Mouse (Mus musculus) forebrain, embryonic 14.5 days (tissue): ENCODE data around the gene Aebp1. TPM values are rescaled to one million over a fixed set of nuclear protein-coding genes. Genes with fewer than 3 reads are reported as not detected.

Source experiments
- ATAC-seq: fragments of 200-750 bp; cut with Nextera tagmentation; 2 replicates; pipeline ENCODE4 v1.8.0; 2017; ENCODE audit warnings: mild to moderate bottlenecking, moderate library complexity
- DNase-seq: peaks from one replicate; pipeline ENCODE4 v3.0.0-alpha.2; 2015; ENCODE audit warnings: low spot score
- H3K27ac ChIP-seq: fragments of 300-500 bp; sonication (generic); 2 replicates; pipeline ENCODE4 v1.5.1; 2014; ENCODE audit warnings: low read depth, mild to moderate bottlenecking, control low read depth, low read length, moderate library complexity
- H3K27me3 ChIP-seq: fragments of 300-500 bp; sonication (generic); replicated peaks from 2 replicates; pipeline ENCODE4 v1.6.1; 2014; ENCODE audit warnings: low read length, control low read depth, mixed read lengths; ENCODE audit not compliant: control insufficient read depth, insufficient read depth
- H3K36me3 ChIP-seq: fragments of 300-500 bp; sonication (generic); 2 replicates; pipeline ENCODE4 v1.6.1; 2014; ENCODE audit warnings: low read length, control low read depth; ENCODE audit not compliant: control insufficient read depth, insufficient read depth
- H3K4me1 ChIP-seq: fragments of 300-500 bp; sonication (generic); 2 replicates; pipeline ENCODE4 v1.6.1; 2014; ENCODE audit warnings: antibody characterized with exemption, low read length, control low read depth; ENCODE audit not compliant: control insufficient read depth, insufficient read depth
- H3K4me2 ChIP-seq: fragments of 300-500 bp; sonication (generic); 2 replicates; pipeline ENCODE4 v1.6.1; 2014; ENCODE audit warnings: mild to moderate bottlenecking, control low read depth, low read length
- H3K4me3 ChIP-seq: fragments of 300-500 bp; sonication (generic); 2 replicates; pipeline ENCODE4 v1.5.1; 2014; ENCODE audit warnings: low read depth, low read length, control low read depth
- H3K9ac ChIP-seq: fragments of 300-500 bp; sonication (generic); 2 replicates; pipeline ENCODE4 v1.6.1; 2014; ENCODE audit warnings: mild to moderate bottlenecking, low read length, control low read depth, moderate library complexity
- H3K9me3 ChIP-seq: fragments of 300-500 bp; sonication (generic); replicated peaks from 2 replicates; pipeline ENCODE4 v1.6.1; 2016; ENCODE audit warnings: low read length, control low read depth, mixed read lengths; ENCODE audit not compliant: control insufficient read depth
- WGBS: fragments of 180-500 bp; shearing (Covaris S2); extraction: QIAGEN DNeasy Blood & Tissue Kit; methylation state at CpG from one replicate; pipeline ENCODE4 v1.1.7; 2014; 5-methylcytosine and 5-hydroxymethylcytosine counted together
- polyA plus RNA-seq: library from polyadenylated mRNA; unstranded; fragments of >200 nt; fragmentation: Nextera tagmentation; extraction: Ambion mirVana; gene quantifications from 2 replicates; pipeline ENCODE4 v1.2.1, GENCODE M21; 2014

Gene Aebp1
- polyA plus RNA-seq, 1 experiment from 2014 or later = 6.8 TPM

DNA sequence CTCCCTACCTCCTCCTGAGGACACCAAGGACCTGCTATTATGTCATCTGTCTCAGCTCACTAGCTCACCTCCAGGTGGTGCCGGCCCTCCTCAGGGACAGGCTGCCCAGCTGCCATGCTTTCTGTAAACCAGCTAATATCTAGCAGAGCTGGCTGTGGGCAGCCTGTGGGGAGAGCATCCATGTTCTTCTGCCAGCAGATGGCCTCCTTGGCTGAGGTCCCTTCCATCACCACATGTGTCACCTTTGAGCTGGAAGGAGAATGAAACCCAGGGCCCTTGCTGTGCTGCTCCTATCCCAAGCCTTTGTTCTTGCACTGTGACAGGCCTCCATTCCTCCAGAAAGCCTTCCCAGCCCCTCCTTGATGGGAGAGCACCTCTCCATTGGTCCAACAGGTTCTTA, 25.6 kb upstream of the Aebp1 start:
- ATAC-seq = no peak
- peak; percentile 20 for DNase-seq
- no peak overlapping the region for H3K27ac ChIP-seq
- peaks cover 15% of the 10 kb centered on the region; the same call in 1 of the 2 replicates for H3K36me3 ChIP-seq
- H3K9me3 ChIP-seq = no peaks in the 10 kb centered on the region
- no peaks in the 10 kb centered on the region for H3K27me3 ChIP-seq
- no peak overlapping the region for H3K4me2 ChIP-seq
- 48% methylated on average over 1 of the region's 1 CpGs for WGBS
- H3K9ac ChIP-seq = no peak overlapping the region
- no peaks in the 10 kb centered on the region; the same call in 1 of the 2 replicates for H3K4me1 ChIP-seq
- no peak overlapping the region for H3K4me3 ChIP-seq

DNA sequence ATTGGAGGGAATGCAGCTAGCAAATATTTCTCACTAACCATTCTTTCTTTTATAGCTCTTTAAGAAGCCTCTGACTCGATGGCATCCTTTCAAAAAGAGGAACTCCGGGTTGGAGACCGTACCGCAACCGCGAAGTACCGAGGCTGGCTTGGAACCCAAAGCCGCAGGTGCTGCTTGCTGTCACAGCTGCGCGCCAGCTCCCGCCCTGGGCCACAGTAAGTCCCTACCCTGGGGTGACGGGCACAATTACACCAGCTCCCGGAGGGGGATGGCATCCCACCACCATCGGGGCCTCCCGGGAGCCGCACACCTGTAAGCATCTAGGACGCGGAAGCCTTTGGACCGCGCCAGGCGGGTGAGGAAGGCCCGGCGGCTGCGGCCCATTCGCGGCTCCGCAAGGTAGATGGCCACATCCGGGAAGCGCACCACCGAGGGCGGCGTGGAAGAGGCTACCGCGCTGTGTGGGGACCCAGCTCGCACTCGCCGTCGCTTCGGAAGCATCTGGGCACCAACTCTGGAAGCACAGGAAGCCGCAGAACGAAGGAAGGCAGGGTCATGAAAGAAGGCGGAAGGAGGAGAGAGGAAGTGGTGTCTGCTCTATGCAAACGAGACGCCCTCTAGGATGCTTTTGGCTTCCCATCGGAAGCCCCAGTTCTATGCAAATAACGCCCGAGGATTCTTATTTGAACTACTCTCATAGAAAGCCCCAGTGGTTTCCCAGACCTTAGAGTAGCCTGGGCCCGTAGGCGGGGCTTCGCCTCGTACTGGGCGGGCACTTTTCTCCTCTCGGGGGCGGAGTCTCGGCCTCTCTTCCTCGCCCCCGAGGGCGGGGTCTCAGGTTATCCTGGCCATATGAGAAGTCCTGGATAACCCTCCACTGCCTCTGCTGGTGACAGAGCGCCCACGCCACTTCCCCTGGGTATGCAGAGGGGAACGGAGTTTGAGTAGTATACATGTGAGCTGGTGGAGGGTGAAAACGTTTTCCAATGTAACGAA, 24.2 kb upstream of the Aebp1 start, which contains the start of gene Polm:
Gene Polm, minus strand, starts transcription at position 766 of the 996 bp plus-strand sequence.
- Histone ChIP-seq H3K27ac (peak within 1 kb of the TSS; percentile 70), H3K36me3 (0 out of 2 replicates have a peak, but pooled peaks cover 5% of the 10 kb centered on the region), H3K9ac (peak within 1 kb of the TSS; percentile 83), H3K27me3 (no peaks in the 10 kb centered on the region), H3K4me1 (no peaks in the 10 kb centered on the region; the same call in 1 of the 2 replicates), H3K4me2 (peak within 1 kb of the TSS; percentile 88), H3K9me3 (no peaks in the 10 kb centered on the region), H3K4me3 (peak within 1 kb of the TSS; percentile 64)
- under 1% methylated on average over 63 of the region's 63 CpGs for WGBS
- ATAC-seq = peak; percentile 95
- peak; percentile 96 for DNase-seq

DNA sequence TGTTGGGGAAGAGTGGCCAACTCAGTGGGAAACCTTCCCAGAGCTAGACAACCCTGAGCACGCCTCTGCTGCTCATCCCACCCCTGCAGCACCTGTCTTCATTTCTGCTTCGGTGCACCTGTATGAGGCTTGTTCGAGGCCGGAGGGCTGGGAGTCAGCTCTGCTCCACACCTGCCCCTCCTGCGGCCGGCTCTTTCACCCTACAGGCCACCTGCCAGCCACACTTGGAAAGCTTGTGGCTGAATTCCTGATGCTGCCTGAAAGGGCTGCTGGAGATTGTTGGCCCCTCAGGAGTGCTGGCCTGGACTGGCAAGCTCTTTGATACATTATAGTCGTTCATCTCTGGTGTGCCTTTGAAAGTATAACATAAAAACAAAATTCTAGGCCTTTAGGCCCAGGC, 21.4 kb upstream of the Aebp1 start:
- Histone ChIP-seq H3K36me3 (no peaks in the 10 kb centered on the region), H3K4me1 (no peaks in the 10 kb centered on the region; the same call in 1 of the 2 replicates), H3K27me3 (no peaks in the 10 kb centered on the region), H3K4me3 (no peak overlapping the region), H3K4me2 (no peak overlapping the region), H3K27ac (no peak overlapping the region), H3K9ac (no peak overlapping the region), H3K9me3 (no peaks in the 10 kb centered on the region)
- no peak for ATAC-seq
- no peak for DNase-seq
- WGBS = 73% methylated on average over 7 of the region's 7 CpGs

DNA sequence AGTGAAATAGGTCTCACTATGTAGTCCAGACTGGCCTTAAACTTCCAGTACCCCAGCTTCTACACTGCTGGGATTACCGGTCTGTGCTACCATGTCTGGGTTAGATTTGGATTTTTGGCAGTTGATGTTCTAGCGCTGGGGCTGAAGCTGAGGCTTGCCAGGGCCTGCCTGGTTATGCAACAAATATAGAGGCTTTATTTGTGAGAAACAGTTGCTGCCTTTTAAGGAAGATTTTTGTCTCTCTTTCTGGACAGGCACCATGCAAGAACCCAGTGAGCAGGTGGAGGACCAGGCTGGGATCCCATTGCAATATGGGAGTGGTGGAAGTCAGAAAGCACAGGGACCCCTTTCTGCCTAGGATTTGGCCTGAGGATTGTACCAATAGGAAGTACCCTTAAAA, 20.0 kb upstream of the Aebp1 start:
- Histone ChIP-seq H3K9ac (no peak overlapping the region), H3K27me3 (no peaks in the 10 kb centered on the region), H3K27ac (no peak overlapping the region), H3K9me3 (no peaks in the 10 kb centered on the region), H3K36me3 (no peaks in the 10 kb centered on the region), H3K4me3 (no peak overlapping the region), H3K4me2 (no peak overlapping the region), H3K4me1 (no peaks in the 10 kb centered on the region; the same call in 1 of the 2 replicates)
- no peak for DNase-seq
- no peak for ATAC-seq
- WGBS = 92% methylated on average over 2 of the region's 2 CpGs

DNA sequence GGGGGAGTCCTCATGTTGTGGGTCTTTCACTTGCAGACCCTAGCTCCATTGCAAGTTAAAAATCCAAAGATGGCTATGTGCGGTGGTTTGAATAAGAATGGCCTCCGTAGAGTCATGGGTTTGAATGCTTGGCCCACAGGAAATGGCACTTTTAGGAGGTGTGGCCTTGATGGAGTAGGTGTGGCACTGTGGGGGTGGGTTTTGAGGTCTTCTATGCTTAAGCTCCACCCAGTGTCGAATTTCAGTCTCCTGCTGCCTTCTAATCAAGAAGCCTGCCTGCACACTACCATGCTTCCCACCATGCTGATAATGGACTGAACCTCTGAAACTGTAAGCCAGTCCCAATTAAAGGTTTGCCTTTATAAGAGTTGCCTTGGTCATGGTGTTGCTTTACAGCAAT, 18.6 kb upstream of the Aebp1 start:
- no peak overlapping the region for H3K4me2 ChIP-seq
- no peak overlapping the region for H3K27ac ChIP-seq
- no peaks in the 10 kb centered on the region for H3K36me3 ChIP-seq
- H3K4me1 ChIP-seq = no peaks in the 10 kb centered on the region
- no peak overlapping the region for H3K9ac ChIP-seq
- no peaks in the 10 kb centered on the region for H3K27me3 ChIP-seq
- no peaks in the 10 kb centered on the region for H3K9me3 ChIP-seq
- DNase-seq (no peak), ATAC-seq (no peak)
- WGBS = 79% methylated on average over 3 of the region's 3 CpGs
- no peak overlapping the region for H3K4me3 ChIP-seq

DNA sequence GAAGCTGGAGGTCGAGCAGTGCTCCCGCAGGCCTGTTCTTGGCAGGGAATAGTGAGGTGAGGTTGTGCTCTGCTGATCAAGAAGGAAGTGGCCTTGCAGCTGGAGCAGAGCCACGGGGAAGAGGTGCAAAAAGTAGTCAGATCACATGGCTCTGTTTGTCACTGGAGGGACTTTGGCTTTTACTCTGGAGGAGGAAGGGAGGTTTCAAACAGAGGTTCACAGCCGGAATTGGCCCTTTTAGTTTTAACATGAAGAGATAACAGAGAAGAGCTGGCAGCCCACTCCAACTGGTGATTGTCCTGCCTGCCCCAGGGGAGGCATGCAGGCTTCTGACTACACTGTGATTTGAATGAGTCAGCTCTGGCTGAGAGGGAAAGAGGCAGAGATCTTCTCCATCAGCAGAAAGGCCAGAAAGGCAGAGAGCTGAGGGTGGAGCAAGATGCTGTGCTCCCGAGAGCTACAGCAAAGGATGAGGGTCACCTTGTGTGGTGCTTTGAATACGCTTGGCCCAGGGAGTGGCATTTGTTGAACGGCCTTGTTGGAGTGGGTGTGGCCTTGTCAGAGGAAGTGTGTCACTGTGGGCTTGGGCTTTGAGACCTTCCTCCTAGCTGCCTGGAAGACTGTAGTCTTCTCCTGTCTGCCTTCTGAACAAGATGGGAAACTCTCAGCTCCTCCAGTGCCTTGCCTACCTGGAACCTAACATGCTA, 15.0 kb upstream of the Aebp1 start:
- H3K4me2 ChIP-seq = no peak overlapping the region
- WGBS = 79% methylated on average over 7 of the region's 7 CpGs
- no peak for DNase-seq

DNA sequence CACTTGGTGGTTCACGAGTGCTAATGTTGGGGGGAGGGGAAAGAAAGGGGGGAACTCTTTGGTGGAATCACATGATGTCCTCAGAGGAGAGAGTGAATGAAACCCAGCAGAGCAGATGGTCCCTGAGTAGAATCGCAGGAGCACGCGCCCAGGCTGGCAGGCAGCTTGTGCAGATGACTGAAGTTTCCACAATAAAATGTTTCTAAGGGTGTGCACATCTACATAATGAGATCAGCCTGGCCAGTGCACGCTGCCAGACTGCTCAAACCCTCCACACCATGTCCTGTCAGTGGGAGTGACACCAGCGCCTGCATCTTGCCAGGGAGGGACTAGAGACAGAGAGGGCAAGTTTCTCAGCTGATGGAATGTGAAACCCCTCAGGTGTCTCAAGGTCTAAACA, 13.0 kb upstream of the Aebp1 start:
- H3K36me3 ChIP-seq = no peaks in the 10 kb centered on the region
- H3K27ac ChIP-seq = peak overlapping the region; percentile 44; the same call in 1 of the 2 replicates
- ATAC-seq = peak; percentile 94
- no peak overlapping the region for H3K9ac ChIP-seq
- peak; percentile 88 for DNase-seq
- H3K27me3 ChIP-seq = no peaks in the 10 kb centered on the region
- WGBS = 14% methylated on average over 6 of the region's 6 CpGs
- no peaks in the 10 kb centered on the region for H3K9me3 ChIP-seq
- 0 out of 2 replicates have a peak, but pooled peaks cover 8% of the 10 kb centered on the region for H3K4me1 ChIP-seq
- H3K4me3 ChIP-seq = no peak overlapping the region
- H3K4me2 ChIP-seq = no peak overlapping the region

More for the DNA sequence above, 15.0 kb upstream of the Aebp1 start:
- Histone ChIP-seq H3K27me3 (no peaks in the 10 kb centered on the region), H3K4me1 (0 out of 2 replicates have a peak, but pooled peaks cover 8% of the 10 kb centered on the region), H3K9ac (no peak overlapping the region), H3K4me3 (no peak overlapping the region), H3K36me3 (no peaks in the 10 kb centered on the region), H3K9me3 (no peaks in the 10 kb centered on the region), H3K27ac (no peak overlapping the region)
- no peak for ATAC-seq

DNA sequence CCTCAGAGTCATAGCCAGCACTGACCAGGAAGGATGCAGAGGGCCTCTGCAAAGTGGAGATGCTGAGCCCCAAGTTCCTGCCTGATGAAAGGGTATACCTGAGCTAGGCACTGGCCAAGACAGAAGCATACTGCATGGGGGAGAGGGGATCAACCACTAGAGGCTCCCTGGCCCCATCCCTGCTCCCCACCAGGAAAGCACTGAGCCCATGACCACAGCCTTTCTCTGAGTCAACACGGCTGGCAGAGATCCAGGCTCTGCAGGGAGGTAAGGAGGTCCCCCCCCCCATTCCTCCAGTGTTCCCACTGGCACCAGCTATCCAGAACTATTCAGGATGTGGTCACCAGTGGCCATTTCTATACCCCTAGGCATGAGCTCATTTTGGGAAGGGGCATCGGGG, 12.4 kb upstream of the Aebp1 start:
- ATAC-seq (peak; percentile 55), DNase-seq (peak; percentile 41)
- Histone ChIP-seq H3K36me3 (no peaks in the 10 kb centered on the region), H3K9ac (no peak overlapping the region), H3K4me2 (no peak overlapping the region), H3K4me1 (0 out of 2 replicates have a peak, but pooled peaks cover 8% of the 10 kb centered on the region), H3K4me3 (no peak overlapping the region), H3K27ac (peak overlapping the region; percentile 44; the same call in 1 of the 2 replicates), H3K27me3 (no peaks in the 10 kb centered on the region), H3K9me3 (no peaks in the 10 kb centered on the region)
- WGBS = 62% methylated on average over 2 of the region's 2 CpGs
